Mouse (Mus musculus): ENCODE results near the gene Dnaaf5.

Dnaaf5 gene

GRCm38 (mm10) chr5:139149681-139150602 lies at the start of gene Dnaaf5, which contains the start of gene Prkar1b:
Gene Dnaaf5 (plus strand): TSS chr5:139150223.
Gene Prkar1b (minus strand): TSS chr5:139150001.
- peak; percentile 100 for DNase-seq (ENCODE audit: low read depth, low spot score)

- no peak for DNase-seq (ENCODE audit: low read depth, low spot score)
These were observed 48.2 kb upstream of the Dnaaf5 start for GRCm38 (mm10) chr5:139101783-139102182.

- peak; percentile 36 for DNase-seq (ENCODE audit: low read depth, low spot score)
These were observed 42.2 kb upstream of the Dnaaf5 start for GRCm38 (mm10) chr5:139107815-139108214.

- DNase-seq (ENCODE audit: low read depth, low spot score), result no peak
These were observed 39.7 kb upstream of the Dnaaf5 start for GRCm38 (mm10) chr5:139110140-139110855.

- DNase-seq (ENCODE audit: low read depth, low spot score), result no peak
These were observed 38.0 kb upstream of the Dnaaf5 start for GRCm38 (mm10) chr5:139111991-139112390.

GRCm38 (mm10) chr5:139112418-139112817 lies 37.6 kb upstream of the Dnaaf5 start:
- no peak for DNase-seq (ENCODE audit: low read depth, low spot score)

GRCm38 (mm10) chr5:139114876-139115275 lies 35.1 kb upstream of the Dnaaf5 start:
- DNase-seq (ENCODE audit: low read depth, low spot score), result no peak

GRCm38 (mm10) chr5:139115507-139115906 lies 34.5 kb upstream of the Dnaaf5 start:
- no peak for DNase-seq (ENCODE audit: low read depth, low spot score)

- no peak for DNase-seq (ENCODE audit: low read depth, low spot score)
These were observed 31.7 kb upstream of the Dnaaf5 start for GRCm38 (mm10) chr5:139118139-139118960.

GRCm38 (mm10) chr5:139118961-139119276 lies 31.1 kb upstream of the Dnaaf5 start:
- no peak for DNase-seq (ENCODE audit: low read depth, low spot score)

- no peak for DNase-seq (ENCODE audit: low read depth, low spot score)
These were observed 24.3 kb upstream of the Dnaaf5 start for GRCm38 (mm10) chr5:139125717-139126116.

- no peak for DNase-seq (ENCODE audit: low read depth, low spot score)
These were observed 21.5 kb upstream of the Dnaaf5 start for GRCm38 (mm10) chr5:139128476-139129065.

- DNase-seq (ENCODE audit: low read depth, low spot score), result no peak
These were observed 20.9 kb upstream of the Dnaaf5 start for GRCm38 (mm10) chr5:139129078-139129477.

- no peak for DNase-seq (ENCODE audit: low read depth, low spot score)
These were observed 20.4 kb upstream of the Dnaaf5 start for GRCm38 (mm10) chr5:139129572-139130151.

GRCm38 (mm10) chr5:139130351-139130750 lies 19.7 kb upstream of the Dnaaf5 start:
- no peak for DNase-seq (ENCODE audit: low read depth, low spot score)

- peak; percentile 62 for DNase-seq (ENCODE audit: low read depth, low spot score)
These were observed 15.5 kb upstream of the Dnaaf5 start for GRCm38 (mm10) chr5:139134501-139134900.

GRCm38 (mm10) chr5:139136341-139136740 lies 13.7 kb upstream of the Dnaaf5 start:
- DNase-seq (ENCODE audit: low read depth, low spot score), result no peak

- DNase-seq (ENCODE audit: low read depth, low spot score), result no peak
These were observed 12.8 kb upstream of the Dnaaf5 start for GRCm38 (mm10) chr5:139137176-139137575.

- DNase-seq (ENCODE audit: low read depth, low spot score), result no peak
These were observed 11.6 kb upstream of the Dnaaf5 start for GRCm38 (mm10) chr5:139138261-139138925.

GRCm38 (mm10) chr5:139138926-139139472 lies 11.0 kb upstream of the Dnaaf5 start:
- no peak for DNase-seq (ENCODE audit: low read depth, low spot score)
